Mouse (Mus musculus): ENCODE results near the gene A630095E13Rik. TPM values are rescaled to one million over a fixed set of nuclear protein-coding genes. Genes with fewer than 3 reads are reported as not detected.

A630095E13Rik gene
- total RNA-seq (2023), result not detected in 4 replicates

GRCm38 (mm10) chr9:36643276-36643675 lies at the start of gene A630095E13Rik:
TSS of gene A630095E13Rik (minus strand) at chr9:36643376.

GRCm38 (mm10) chr9:36692920-36693319 lies 49.7 kb upstream of the A630095E13Rik start, which contains the start of gene Acrv1:
TSS of gene Acrv1 (plus strand) at chr9:36693220.

Other genes with a start within 250 kb of the A630095E13Rik start
- gene Gm7257, start 211.5 kb downstream of the A630095E13Rik start, total RNA-seq (2023), result not detected in 4 replicates
- gene Gm9513, start 167.7 kb downstream of the A630095E13Rik start, total RNA-seq (2023), result not detected in 4 replicates
- gene Gm5615, start 101.4 kb downstream of the A630095E13Rik start, total RNA-seq (2023), result not detected in 4 replicates
- gene Gm17689, start 60.7 kb downstream of the A630095E13Rik start, total RNA-seq (2023), result not detected in 4 replicates
- not detected in 4 replicates for gene Acrv1, start 49.8 kb upstream of the A630095E13Rik start, total RNA-seq (2023)
- gene Chek1, start 83.7 kb upstream of the A630095E13Rik start, total RNA-seq (2023), result 11.7 to 16.8 TPM (median 15.2 TPM) in 4 replicates
- 132 to 143 TPM (median 134 TPM) in 4 replicates for gene Stt3a, start 124.3 kb upstream of the A630095E13Rik start, total RNA-seq (2023)
- gene Ei24, start 154.0 kb upstream of the A630095E13Rik start, total RNA-seq (2023), result 38.8 to 43.6 TPM (median 41.9 TPM) in 4 replicates
- gene Fez1, start 178.5 kb upstream of the A630095E13Rik start, total RNA-seq (2023), result not detected in 4 replicates

Measured in B cell, adult 62 days (primary cell).